Mouse (Mus musculus) kidney, adult 9 months (tissue): Measurements from ENCODE around the gene Tnik.

Experiments used
- DNase-seq: peaks from one replicate; pipeline ENCODE4 v3.0.0; 2022

The Tnik gene

GRCm38 (mm10) chr3:28554934-28555333, 291.9 kb downstream of the Tnik start:
- no peak for DNase-seq

GRCm38 (mm10) chr3:28555795-28556570, 293.0 kb downstream of the Tnik start:
- DNase-seq, result no peak

GRCm38 (mm10) chr3:28558328-28558871, 295.4 kb downstream of the Tnik start:
- no peak for DNase-seq

- DNase-seq, result no peak
Observed at GRCm38 (mm10) chr3:28561408-28561807, 298.4 kb downstream of the Tnik start.

GRCm38 (mm10) chr3:28562612-28563332, 299.8 kb downstream of the Tnik start:
- peak; percentile 21 for DNase-seq

- DNase-seq, result no peak
Observed at GRCm38 (mm10) chr3:28564370-28565357, 301.6 kb downstream of the Tnik start.

- peak; percentile 6 for DNase-seq
Observed at GRCm38 (mm10) chr3:28577301-28577700, 314.3 kb downstream of the Tnik start.

GRCm38 (mm10) chr3:28578950-28579615, 316.1 kb downstream of the Tnik start:
- DNase-seq, result no peak

GRCm38 (mm10) chr3:28585750-28586465, 322.9 kb downstream of the Tnik start:
- peak; percentile 6 for DNase-seq

- no peak for DNase-seq
Observed at GRCm38 (mm10) chr3:28587808-28588207, 324.8 kb downstream of the Tnik start.

GRCm38 (mm10) chr3:28591345-28591744, 328.3 kb downstream of the Tnik start:
- DNase-seq, result peak; percentile 69

GRCm38 (mm10) chr3:28593922-28594321, 330.9 kb downstream of the Tnik start:
- DNase-seq, result no peak

GRCm38 (mm10) chr3:28599476-28599875, 336.5 kb downstream of the Tnik start:
- no peak for DNase-seq

- DNase-seq, result no peak
Observed at GRCm38 (mm10) chr3:28606741-28607140, 343.7 kb downstream of the Tnik start.

GRCm38 (mm10) chr3:28612330-28612729, 349.3 kb downstream of the Tnik start:
- DNase-seq, result no peak

GRCm38 (mm10) chr3:28616386-28616785, 353.4 kb downstream of the Tnik start:
- no peak for DNase-seq

- no peak for DNase-seq
Observed at GRCm38 (mm10) chr3:28617008-28617627, 354.1 kb downstream of the Tnik start.

- no peak for DNase-seq
Observed at GRCm38 (mm10) chr3:28621792-28622191, 358.8 kb downstream of the Tnik start.

GRCm38 (mm10) chr3:28626816-28627215, 363.8 kb downstream of the Tnik start:
- no peak for DNase-seq

- no peak for DNase-seq
Observed at GRCm38 (mm10) chr3:28636778-28637177, 373.8 kb downstream of the Tnik start.

GRCm38 (mm10) chr3:28638957-28639356, 375.9 kb downstream of the Tnik start:
- DNase-seq, result peak; percentile 7
